Mouse (Mus musculus) right cerebral cortex, postnatal 36 days (tissue): Measurements from ENCODE around the gene Efnb2.

Experiments
- DNase-seq, 2 experiments: peaks; one replicate each; pipeline ENCODE4 v3.0.0; 2022; ENCODE audit warnings: low spot score in 2 of 2, mixed read lengths in 1 of 2

Gene Efnb2

GRCm38 (mm10) chr8:8655346-8656340 lies 5.4 kb downstream of the Efnb2 start:
- no peak for DNase-seq

- no peak for DNase-seq
These were observed 7.0 kb downstream of the Efnb2 start for GRCm38 (mm10) chr8:8653906-8654489.

- DNase-seq, result no peak
These were observed 7.7 kb downstream of the Efnb2 start for GRCm38 (mm10) chr8:8653343-8653742.

GRCm38 (mm10) chr8:8652388-8652787 lies 8.7 kb downstream of the Efnb2 start:
- DNase-seq, result no peak

- peak; percentile 67 to 72 for DNase-seq
These were observed 11.1 kb downstream of the Efnb2 start for GRCm38 (mm10) chr8:8649944-8650343.

GRCm38 (mm10) chr8:8649536-8649935 lies 11.5 kb downstream of the Efnb2 start:
- DNase-seq, result no peak

GRCm38 (mm10) chr8:8648686-8649085 lies 12.4 kb downstream of the Efnb2 start:
- DNase-seq, result no peak

- no peak for DNase-seq
These were observed 13.2 kb downstream of the Efnb2 start for GRCm38 (mm10) chr8:8647824-8648223.

- DNase-seq, result no peak
These were observed 13.7 kb downstream of the Efnb2 start for GRCm38 (mm10) chr8:8647319-8647718.

GRCm38 (mm10) chr8:8644160-8644915 lies 16.7 kb downstream of the Efnb2 start:
- no peak for DNase-seq

- DNase-seq, result no peak
These were observed 20.8 kb downstream of the Efnb2 start for GRCm38 (mm10) chr8:8640264-8640588.

- DNase-seq, result no peak
These were observed 21.3 kb downstream of the Efnb2 start for GRCm38 (mm10) chr8:8639569-8640263.

GRCm38 (mm10) chr8:8631394-8631793 lies 29.6 kb downstream of the Efnb2 start:
- DNase-seq, result no peak

GRCm38 (mm10) chr8:8624017-8624416 lies 37.0 kb downstream of the Efnb2 start:
- no peak for DNase-seq

GRCm38 (mm10) chr8:8623486-8623885 lies 37.6 kb downstream of the Efnb2 start:
- DNase-seq, result no peak

- no peak for DNase-seq
These were observed 38.6 kb downstream of the Efnb2 start for GRCm38 (mm10) chr8:8622476-8622875.

- DNase-seq, result no peak
These were observed 39.0 kb downstream of the Efnb2 start for GRCm38 (mm10) chr8:8622031-8622430.

- DNase-seq, result peak in 1 of 2 experiments; percentile 20
These were observed 39.7 kb downstream of the Efnb2 start for GRCm38 (mm10) chr8:8621236-8621917.

- peak; percentile 37 to 42 for DNase-seq
These were observed 40.5 kb downstream of the Efnb2 start for GRCm38 (mm10) chr8:8620536-8620935.

- DNase-seq, result no peak
These were observed 41.5 kb downstream of the Efnb2 start for GRCm38 (mm10) chr8:8619221-8620194.
